Mouse (Mus musculus): ENCODE data around the gene Naa50.

Gene Naa50

GRCm38 (mm10) chr16:44200146-44200545, 60.5 kb downstream of the Naa50 start:
- no peak for DNase-seq (ENCODE audit: low spot score)

DNA sequence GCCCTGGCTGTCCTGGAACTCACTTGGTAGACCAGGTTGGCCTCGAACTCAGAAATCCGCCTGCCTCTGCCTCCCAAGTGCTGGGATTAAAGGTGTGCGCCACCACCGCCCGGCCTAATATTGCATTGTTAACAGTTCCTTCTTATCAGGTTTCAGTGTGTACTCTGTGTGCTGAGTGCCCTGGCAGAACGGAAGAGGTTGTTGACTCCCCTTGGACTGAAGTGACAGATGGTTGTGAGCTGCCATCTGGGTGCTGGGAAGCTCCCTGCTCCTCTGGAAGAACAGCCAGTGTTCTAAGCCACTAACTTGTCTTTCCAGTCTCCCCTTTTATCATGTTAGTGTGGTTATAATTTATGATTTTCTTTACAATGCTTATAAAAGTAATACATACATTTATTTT, 64.7 kb downstream of the Naa50 start:
- DNase-seq (ENCODE audit: low spot score) = no peak

DNA sequence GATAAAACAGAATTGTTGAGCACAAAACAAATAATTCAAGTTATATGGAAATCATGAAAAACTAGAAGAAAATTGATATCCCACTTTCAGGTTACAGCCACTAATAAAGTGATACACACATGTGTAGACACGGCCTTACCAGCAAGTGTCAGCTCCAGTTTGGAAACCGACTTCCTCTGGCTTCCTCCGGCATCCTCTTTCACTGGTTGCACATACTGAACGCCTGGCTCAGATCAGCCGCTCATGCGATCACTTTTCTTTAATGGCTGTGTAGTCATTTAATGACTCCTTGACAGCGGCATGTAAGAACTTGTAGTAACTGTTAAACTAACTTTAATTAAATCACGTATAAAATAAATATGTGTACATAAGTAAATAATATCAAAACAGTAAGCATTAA, 66.3 kb downstream of the Naa50 start:
- DNase-seq (ENCODE audit: low spot score) = no peak

DNA sequence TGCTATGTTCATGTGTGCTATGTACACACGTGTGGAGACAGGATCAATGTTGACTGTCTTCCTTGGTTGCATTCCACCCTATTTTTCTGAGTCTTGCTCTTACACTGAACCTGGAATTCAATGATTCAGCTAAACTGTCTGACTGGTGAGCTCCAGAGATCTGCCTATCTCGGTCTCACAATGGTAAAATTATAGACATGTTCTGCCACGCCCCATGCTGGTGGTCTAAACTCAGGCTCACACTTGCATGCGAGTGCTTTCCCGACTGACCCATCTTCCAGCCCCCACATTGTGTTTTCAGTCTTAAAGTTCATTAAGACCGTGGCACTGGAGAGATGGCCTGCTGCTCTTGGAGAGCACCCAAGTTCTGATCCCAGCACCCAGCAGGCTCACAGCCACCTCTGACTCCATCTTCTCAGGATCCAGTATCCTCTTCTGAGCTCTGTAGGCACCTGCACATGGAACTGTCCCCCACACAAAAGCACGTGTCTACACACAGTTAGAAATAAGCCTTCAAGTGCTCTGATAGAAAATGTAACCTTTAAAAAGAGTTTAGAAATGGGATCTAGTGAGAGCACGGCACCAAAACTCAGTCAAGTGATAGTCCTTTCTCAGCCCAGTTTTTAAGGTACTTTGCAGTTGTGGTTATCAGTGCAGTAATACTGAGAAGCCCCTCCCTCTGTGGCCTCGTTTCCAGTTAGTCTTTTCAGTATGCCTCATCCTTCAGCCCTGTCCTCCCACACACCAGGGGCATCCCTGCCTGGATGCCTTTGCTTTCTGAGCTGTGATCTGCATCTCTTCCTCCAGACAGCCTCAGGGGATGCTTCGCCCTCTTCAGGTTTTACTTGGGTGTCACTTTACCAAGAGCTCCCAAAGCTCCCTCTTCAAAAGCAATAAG, 70.8 kb downstream of the Naa50 start:
- no peak for DNase-seq (ENCODE audit: low spot score)

- DNase-seq (ENCODE audit: low spot score) = no peak
Measured at GRCm38 (mm10) chr16:44211054-44211414, 71.4 kb downstream of the Naa50 start.

- DNase-seq (ENCODE audit: low spot score) = no peak
Measured at GRCm38 (mm10) chr16:44212703-44213102, 73.1 kb downstream of the Naa50 start.

Measured in embryo, embryonic 10 days (tissue).